Mouse (Mus musculus) stomach, embryonic 16.5 days (tissue): ENCODE data around the gene Hdac1. TPM values are rescaled to one million over a fixed set of nuclear protein-coding genes. Genes with fewer than 3 reads are reported as not detected.

Experiments
- ATAC-seq: fragments of 200-750 bp; cut with Nextera tagmentation; 2 replicates; pipeline ENCODE4 v1.8.0; 2017; ENCODE audit warnings: moderate number of reproducible peaks, moderate TSS enrichment; ENCODE audit not compliant: insufficient read depth, low FRiP score
- H3K27ac ChIP-seq: fragments of 300-500 bp; sonication (generic); 2 replicates; pipeline ENCODE4 v1.5.1; 2014; ENCODE audit warnings: low read length
- H3K27me3 ChIP-seq: fragments of 300-500 bp; sonication (generic); 2 replicates; pipeline ENCODE4 v1.6.1; 2014; ENCODE audit warnings: low read length, control low read depth, mixed read lengths; ENCODE audit not compliant: control insufficient read depth, insufficient read depth
- H3K36me3 ChIP-seq: fragments of 300-500 bp; sonication (generic); 2 replicates; pipeline ENCODE4 v1.6.1; 2014; ENCODE audit warnings: low read length; ENCODE audit not compliant: control insufficient read depth, insufficient read depth
- H3K4me1 ChIP-seq: fragments of 300-500 bp; sonication (generic); 2 replicates; pipeline ENCODE4 v1.6.1; 2014; ENCODE audit warnings: low read length, control low read depth, mixed read lengths; ENCODE audit not compliant: control insufficient read depth, insufficient read depth
- H3K4me2 ChIP-seq: fragments of 300-500 bp; sonication (generic); 2 replicates; pipeline ENCODE4 v1.6.1; 2014; ENCODE audit warnings: low read depth, low read length, mixed read lengths
- H3K4me3 ChIP-seq: fragments of 300-500 bp; sonication (generic); replicated peaks from 2 replicates; pipeline ENCODE4 v1.5.1; 2014; ENCODE audit warnings: mild to moderate bottlenecking, low read length
- H3K9ac ChIP-seq: fragments of 300-500 bp; sonication (generic); 2 replicates; pipeline ENCODE4 v1.6.1; 2014; ENCODE audit warnings: low read length
- H3K9me3 ChIP-seq: fragments of 300-500 bp; sonication (generic); replicated peaks from 2 replicates; pipeline ENCODE4 v1.6.1; 2016; ENCODE audit warnings: low read length, control low read depth; ENCODE audit not compliant: control insufficient read depth
- WGBS: fragments of 180-500 bp; shearing (Covaris S2); extraction: QIAGEN DNeasy Blood & Tissue Kit; methylation state at CpG from one replicate; pipeline ENCODE4 v1.1.7; 2014; 5-methylcytosine and 5-hydroxymethylcytosine counted together
- polyA plus RNA-seq: library from polyadenylated mRNA; unstranded; fragments of >200 nt; fragmentation: Nextera tagmentation; extraction: Ambion mirVana; gene quantifications from 2 replicates; pipeline ENCODE4 v1.2.1, GENCODE M21; 2015

Hdac1 gene
- polyA plus RNA-seq, 1 experiment from 2014 or later, result 195 TPM

GRCm38 (mm10) chr4:129525889-129526288 is 16.6 kb downstream of the Hdac1 start:
- no peak overlapping the region for H3K27ac ChIP-seq
- no peak overlapping the region for H3K4me3 ChIP-seq
- H3K36me3 ChIP-seq, result peaks cover 46% of the 10 kb centered on the region
- ATAC-seq, result no peak
- H3K4me1 ChIP-seq, result no peaks in the 10 kb centered on the region
- H3K9me3 ChIP-seq, result no peaks in the 10 kb centered on the region
- H3K9ac ChIP-seq, result no peak overlapping the region
- H3K27me3 ChIP-seq, result no peaks in the 10 kb centered on the region
- no peak overlapping the region for H3K4me2 ChIP-seq
- WGBS, result 64% methylated on average over 3 of the region's 3 CpGs

GRCm38 (mm10) chr4:129525338-129525737 is 17.2 kb downstream of the Hdac1 start:
- H3K9ac ChIP-seq, result no peak overlapping the region
- no peaks in the 10 kb centered on the region for H3K27me3 ChIP-seq
- ATAC-seq, result no peak
- no peak overlapping the region for H3K27ac ChIP-seq
- H3K4me1 ChIP-seq, result no peaks in the 10 kb centered on the region
- no peak overlapping the region for H3K4me3 ChIP-seq
- no peaks in the 10 kb centered on the region for H3K9me3 ChIP-seq
- H3K4me2 ChIP-seq, result no peak overlapping the region
- WGBS, result 89% methylated on average over 5 of the region's 5 CpGs
- peaks cover 50% of the 10 kb centered on the region for H3K36me3 ChIP-seq

- no peaks in the 10 kb centered on the region for H3K9me3 ChIP-seq
- H3K9ac ChIP-seq, result no peak overlapping the region
- H3K27ac ChIP-seq, result no peak overlapping the region
- H3K27me3 ChIP-seq, result no peaks in the 10 kb centered on the region
- peaks cover 2% of the 10 kb centered on the region; the same call in 1 of the 2 replicates for H3K4me1 ChIP-seq
- 87% methylated on average over 8 of the region's 8 CpGs for WGBS
- no peak overlapping the region for H3K4me2 ChIP-seq
- H3K4me3 ChIP-seq, result no peak overlapping the region
- no peak for ATAC-seq
- H3K36me3 ChIP-seq, result peaks cover 35% of the 10 kb centered on the region
Measured at GRCm38 (mm10) chr4:129518519-129518918, 24.0 kb downstream of the Hdac1 start.

GRCm38 (mm10) chr4:129516925-129517324 is 25.6 kb downstream of the Hdac1 start:
- ATAC-seq, result peak; percentile 19
- Histone ChIP-seq H3K9ac (no peak overlapping the region), H3K36me3 (peaks cover 20% of the 10 kb centered on the region), H3K4me1 (peaks cover 7% of the 10 kb centered on the region; the same call in 1 of the 2 replicates), H3K4me3 (no peak overlapping the region), H3K27ac (peak overlapping the region; percentile 56), H3K4me2 (no peak overlapping the region), H3K27me3 (no peaks in the 10 kb centered on the region), H3K9me3 (no peaks in the 10 kb centered on the region)
- WGBS, result 37% methylated on average over 2 of the region's 2 CpGs

GRCm38 (mm10) chr4:129514300-129514898 is 28.1 kb downstream of the Hdac1 start:
- H3K27me3 ChIP-seq, result no peaks in the 10 kb centered on the region
- no peaks in the 10 kb centered on the region for H3K9me3 ChIP-seq
- under 1% methylated on average over 29 of the region's 35 CpGs for WGBS
- H3K36me3 ChIP-seq, result no peaks in the 10 kb centered on the region
- H3K4me1 ChIP-seq, result peaks cover 9% of the 10 kb centered on the region; the same call in 1 of the 2 replicates
- peak; percentile 47 for ATAC-seq
- H3K4me3 ChIP-seq, result peak overlapping the region; percentile 93
- peak overlapping the region; percentile 94 for H3K27ac ChIP-seq
- H3K9ac ChIP-seq, result peak overlapping the region; percentile 100
- peak overlapping the region; percentile 79 for H3K4me2 ChIP-seq

GRCm38 (mm10) chr4:129513891-129514290 is 28.6 kb downstream of the Hdac1 start:
- no peaks in the 10 kb centered on the region for H3K36me3 ChIP-seq
- peak overlapping the region; percentile 94 for H3K27ac ChIP-seq
- peak; percentile 25 for ATAC-seq
- WGBS, result under 1% methylated on average over 55 of the region's 57 CpGs
- H3K4me2 ChIP-seq, result peak overlapping the region; percentile 79
- peaks cover 12% of the 10 kb centered on the region for H3K4me1 ChIP-seq
- no peaks in the 10 kb centered on the region for H3K27me3 ChIP-seq
- no peaks in the 10 kb centered on the region for H3K9me3 ChIP-seq
- H3K9ac ChIP-seq, result peak overlapping the region; percentile 100
- H3K4me3 ChIP-seq, result peak overlapping the region; percentile 93

- peak; percentile 87 for ATAC-seq
- Histone ChIP-seq H3K9me3 (no peaks in the 10 kb centered on the region), H3K4me2 (peak within 1 kb of the TSS; percentile 79), H3K27ac (peak within 1 kb of the TSS; percentile 94), H3K4me1 (peaks cover 12% of the 10 kb centered on the region), H3K9ac (peak within 1 kb of the TSS; percentile 100), H3K36me3 (no peaks in the 10 kb centered on the region), H3K4me3 (peak within 1 kb of the TSS; percentile 93), H3K27me3 (no peaks in the 10 kb centered on the region)
- WGBS, result 4% methylated on average over 47 of the region's 47 CpGs
Measured at GRCm38 (mm10) chr4:129513086-129513767, 29.3 kb downstream of the Hdac1 start, which contains the start of gene Marcksl1. Marcksl1 (plus strand) TSS chr4:129513581.

- Histone ChIP-seq H3K4me3 (no peak overlapping the region), H3K4me1 (peaks cover 16% of the 10 kb centered on the region), H3K36me3 (no peaks in the 10 kb centered on the region), H3K4me2 (no peak overlapping the region), H3K9ac (no peak overlapping the region; the same call in 1 of the 2 replicates), H3K27me3 (no peaks in the 10 kb centered on the region), H3K9me3 (no peaks in the 10 kb centered on the region), H3K27ac (no peak overlapping the region)
- WGBS, result 61% methylated on average over 6 of the region's 6 CpGs
- no peak for ATAC-seq
Measured at GRCm38 (mm10) chr4:129511413-129512096, 31.0 kb downstream of the Hdac1 start.
